Mouse (Mus musculus) layer of hippocampus, adult 9-11 months (tissue): ENCODE results near the gene Gtf3a.
"Not testable (repeated sequence)": the region's sequence is repeated elsewhere in the genome, so short reads cannot be mapped to it uniquely, and the experiment has no call there.

Source experiments
- DNase-seq: peaks from one replicate; pipeline ENCODE4 v3.0.0; 2022

The Gtf3a gene

DNA sequence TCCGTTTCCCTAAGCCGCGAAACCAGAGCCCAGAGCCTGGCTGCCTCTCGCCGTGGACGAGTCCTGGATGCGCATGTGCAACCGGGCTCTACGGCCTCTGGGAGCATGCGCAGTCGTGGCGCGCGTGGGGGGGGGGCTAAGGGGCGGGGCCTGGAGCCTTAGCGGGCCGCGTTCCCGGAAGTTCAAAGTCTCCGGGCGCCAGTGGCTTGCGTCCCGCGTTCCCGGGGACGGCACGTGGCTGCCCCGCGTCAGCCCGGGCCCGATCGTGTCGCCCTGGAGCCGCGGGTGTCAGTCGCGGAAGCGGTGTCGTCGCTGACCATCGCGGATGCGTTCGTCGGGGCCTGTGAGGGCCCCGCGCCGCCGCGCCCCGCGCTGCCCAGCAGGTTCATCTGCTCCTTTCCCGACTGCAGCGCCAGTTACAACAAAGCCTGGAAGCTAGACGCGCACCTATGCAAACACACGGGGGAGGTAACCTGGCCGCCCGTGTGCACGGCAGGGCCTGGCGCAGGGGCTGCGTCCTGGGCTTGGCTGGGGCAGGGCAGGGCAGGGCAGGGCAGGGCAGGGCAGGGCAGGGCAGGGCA lies at the start of gene Gtf3a:
Gene Gtf3a, plus strand, starts transcription at position 150 of the 581 bp plus-strand sequence.
- DNase-seq: peak; percentile 72

DNA sequence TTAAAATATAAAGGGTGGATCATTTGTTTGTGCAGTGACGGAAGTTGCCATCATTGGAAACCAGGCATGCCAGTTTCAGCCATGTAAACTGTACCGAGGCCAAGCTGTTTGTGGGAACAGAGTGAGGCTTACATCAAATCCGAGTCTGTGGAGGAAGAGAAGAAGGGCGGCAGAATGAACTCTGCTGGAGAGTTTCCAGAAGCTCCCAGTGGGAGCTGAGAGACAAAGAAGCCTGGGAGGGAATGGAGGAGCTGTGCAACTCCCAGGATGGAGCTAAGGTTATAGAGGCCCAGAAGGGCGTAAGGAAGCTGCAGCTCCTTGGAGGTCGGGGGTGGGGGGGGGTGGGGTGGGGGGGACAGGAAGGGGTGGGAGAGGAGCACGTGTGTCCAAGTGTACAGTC lies 48.1 kb upstream of the Gtf3a start:
- DNase-seq: no peak

DNA sequence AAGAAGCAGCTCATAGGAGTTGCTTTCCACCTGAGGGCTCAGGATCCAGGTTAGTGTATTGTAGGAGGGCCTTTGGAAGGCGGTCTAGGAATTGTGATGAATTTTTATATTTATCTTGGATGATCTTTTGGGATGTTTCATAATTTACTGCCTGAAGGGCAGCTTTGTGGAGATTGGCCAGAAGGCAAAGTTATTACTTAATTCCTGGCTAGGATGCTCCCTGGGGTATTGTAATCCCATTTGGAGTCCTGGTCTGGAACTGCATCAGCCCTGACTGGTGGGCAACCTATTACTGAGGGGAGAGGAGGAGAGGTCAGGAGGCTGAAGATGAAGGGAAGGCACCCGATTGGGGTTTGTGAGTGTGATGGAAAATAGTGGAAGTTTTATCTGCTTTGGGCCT lies 47.0 kb upstream of the Gtf3a start:
- DNase-seq: no peak

DNA sequence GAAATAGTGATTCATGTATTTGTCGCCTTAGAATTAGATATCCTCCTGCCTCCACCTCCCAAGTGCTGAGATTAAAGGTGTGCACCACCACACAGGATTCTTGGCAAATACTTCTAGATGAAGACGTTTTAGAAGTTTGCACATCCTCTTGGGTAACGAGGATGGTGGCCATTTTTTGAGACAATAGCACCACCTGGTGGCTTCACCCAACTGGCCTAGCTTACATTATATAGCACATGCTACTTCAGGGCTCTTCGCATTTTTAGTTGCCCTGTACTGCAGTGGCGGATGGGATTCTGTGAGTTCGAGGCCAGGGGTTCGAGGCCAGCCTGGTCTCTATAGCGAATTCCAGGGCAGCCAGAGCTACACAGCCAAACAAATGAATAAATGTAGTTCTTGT lies 44.1 kb upstream of the Gtf3a start:
- peak; percentile 55 for DNase-seq

DNA sequence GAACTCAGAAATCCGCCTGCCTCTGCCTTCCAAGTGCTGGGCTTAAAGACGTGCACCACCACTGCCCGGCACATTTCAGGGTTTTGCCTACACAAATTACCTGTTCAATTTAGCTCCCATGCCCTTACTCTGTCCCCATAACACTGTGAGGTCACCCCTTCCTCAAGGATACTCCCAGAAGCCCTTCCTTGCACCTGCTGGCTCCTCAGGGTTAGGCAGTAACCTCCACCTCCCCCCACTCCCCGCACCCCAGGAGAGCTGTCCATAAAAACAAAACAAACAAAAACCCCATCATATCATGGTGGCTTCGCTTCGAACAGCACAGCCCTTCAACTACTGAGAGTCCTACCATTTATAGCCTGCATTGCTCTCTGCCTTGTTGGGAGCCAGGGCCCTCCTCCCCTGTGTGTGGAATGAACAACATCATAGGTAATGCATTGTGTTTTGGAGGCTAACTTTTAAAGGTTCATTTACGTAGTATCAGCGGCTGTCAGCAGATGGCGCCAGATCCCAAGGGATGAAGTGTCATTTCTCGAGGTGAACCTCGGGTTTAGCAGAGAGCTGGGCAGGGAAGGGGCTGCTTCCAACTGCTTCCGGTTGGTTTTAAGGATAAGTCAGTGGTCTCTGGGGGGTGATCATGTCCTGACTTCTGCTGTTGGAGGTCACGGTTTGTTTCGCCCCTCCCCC lies 42.8 kb upstream of the Gtf3a start:
- peak; percentile 26 for DNase-seq

DNA sequence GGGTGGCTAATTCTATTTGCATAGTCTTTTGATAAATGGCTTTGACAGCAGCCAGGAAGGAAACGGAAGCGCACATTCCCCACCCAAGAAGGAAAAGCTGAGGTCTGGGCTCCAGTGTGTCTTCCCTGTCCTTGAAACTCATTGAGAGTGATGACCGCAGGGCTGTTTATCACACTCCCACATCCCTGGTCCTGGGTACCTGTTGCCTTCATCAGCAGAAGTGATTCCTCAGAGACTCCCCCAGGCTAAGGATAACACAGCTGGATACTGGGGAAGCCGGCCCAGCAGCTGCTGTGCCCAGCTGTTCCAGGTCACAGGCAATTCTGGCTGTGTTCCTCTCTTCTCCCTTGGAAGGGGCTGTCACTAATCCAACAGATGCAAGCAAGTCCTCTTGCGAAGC lies 40.9 kb upstream of the Gtf3a start:
- DNase-seq: no peak

DNA sequence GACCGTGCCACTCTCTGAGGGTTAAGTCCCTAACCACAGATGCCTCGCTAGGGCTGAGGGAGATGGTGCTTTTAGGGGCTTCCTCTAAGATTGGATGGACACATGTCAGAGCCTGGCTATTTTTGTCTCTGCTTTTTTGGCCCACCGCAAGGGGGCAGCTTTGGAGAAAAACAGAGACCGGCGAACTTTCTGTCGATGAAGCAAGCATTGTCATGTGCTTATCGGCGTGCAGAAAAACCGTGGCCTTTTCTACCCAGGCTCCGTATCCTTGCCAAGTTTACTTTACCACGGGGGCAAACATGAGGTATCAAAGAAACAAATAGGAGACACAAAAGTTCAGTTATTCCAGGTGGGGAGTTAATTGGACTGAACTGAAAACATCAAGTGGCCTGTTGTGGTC lies 39.8 kb upstream of the Gtf3a start:
- no peak for DNase-seq

DNA sequence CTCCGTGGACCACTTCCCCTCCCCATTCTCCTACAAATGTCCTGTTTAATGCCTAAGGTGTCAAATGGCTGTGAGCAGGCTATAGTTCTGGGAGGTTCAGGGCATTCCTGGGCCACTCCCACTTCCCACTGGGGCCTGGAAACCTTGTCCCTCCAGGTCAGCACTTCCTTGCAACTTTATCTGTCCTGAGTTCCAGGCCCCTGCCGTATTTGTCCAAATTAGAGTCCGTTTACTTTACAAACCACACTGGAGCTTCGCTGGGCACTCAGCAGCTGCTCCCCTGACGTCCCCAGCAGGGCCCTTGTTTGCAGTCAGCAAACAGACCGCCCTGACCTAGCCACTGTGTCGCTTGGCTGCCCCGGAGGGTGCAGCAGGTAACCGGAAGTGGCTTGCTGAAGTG lies 36.3 kb upstream of the Gtf3a start:
- no peak for DNase-seq

DNA sequence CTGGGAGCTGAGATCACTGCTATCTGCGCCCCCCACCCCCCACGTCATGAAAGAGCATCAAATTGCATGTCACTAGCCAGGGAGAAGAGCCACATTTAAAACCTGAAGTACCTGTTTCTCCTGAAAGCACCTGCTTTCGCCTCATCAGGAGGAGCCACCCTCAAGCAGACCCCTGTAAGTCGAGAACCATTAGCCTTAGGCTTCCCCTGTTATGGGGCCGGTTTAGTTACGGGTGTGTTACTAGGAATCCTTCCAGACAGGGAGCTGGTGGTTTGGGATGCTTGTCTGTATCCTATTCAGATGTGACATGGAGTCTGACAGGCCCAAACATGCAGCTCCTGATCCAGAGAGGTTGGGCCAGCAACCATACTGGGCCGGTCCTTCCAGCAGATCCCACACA lies 35.1 kb upstream of the Gtf3a start:
- DNase-seq: no peak

DNA sequence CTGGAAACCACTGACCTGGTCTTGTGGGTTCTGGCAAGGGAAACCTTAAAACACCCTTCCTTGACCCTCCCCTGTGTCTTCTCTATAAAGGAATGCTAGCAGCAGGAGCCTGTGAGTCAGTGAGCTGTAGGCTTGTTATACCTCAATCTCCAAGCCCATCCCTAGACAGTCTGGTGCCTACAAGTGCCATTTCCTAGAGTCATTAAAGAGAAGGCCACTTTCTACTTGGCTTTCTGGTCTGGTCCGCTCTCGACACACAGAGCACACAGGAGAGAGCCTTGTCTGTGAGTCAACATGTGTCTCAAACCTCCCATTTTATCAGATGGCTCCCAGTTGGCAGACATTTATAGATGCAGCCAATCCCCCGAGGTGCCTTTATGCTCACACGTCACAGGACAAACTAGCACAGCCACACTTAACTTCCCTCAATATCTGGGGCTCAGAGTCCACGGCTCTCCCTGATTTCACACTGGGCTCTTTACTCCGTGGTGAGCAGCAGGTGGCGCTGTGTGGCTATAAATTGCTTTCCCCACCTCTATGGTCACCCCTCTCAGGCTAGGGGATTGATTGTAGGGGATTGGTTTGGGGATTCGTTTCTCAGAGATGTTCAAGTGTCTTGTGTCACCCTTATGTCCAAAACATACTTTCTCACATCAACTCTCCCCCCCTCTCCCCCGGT lies 34.2 kb upstream of the Gtf3a start:
- no peak for DNase-seq

DNA sequence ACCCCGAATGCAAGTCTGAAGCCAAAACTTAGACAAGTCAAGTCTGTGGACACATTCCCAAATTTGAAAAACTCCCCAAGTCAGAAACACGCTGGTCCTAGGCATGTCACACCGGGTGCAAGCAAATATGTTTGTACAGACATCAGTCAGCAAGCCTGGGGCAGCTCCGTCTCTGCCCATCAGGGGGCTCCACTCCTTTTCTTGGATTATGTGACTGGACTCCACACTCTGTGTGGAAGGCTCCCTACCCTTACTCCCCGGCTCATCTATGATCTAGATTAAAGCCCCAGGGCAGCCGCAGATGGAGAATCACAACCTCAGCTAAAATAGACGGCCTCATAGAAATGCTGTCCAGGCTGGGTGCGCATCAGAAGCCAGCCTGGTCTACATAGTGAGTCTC lies 32.2 kb upstream of the Gtf3a start:
- DNase-seq: no peak

DNA sequence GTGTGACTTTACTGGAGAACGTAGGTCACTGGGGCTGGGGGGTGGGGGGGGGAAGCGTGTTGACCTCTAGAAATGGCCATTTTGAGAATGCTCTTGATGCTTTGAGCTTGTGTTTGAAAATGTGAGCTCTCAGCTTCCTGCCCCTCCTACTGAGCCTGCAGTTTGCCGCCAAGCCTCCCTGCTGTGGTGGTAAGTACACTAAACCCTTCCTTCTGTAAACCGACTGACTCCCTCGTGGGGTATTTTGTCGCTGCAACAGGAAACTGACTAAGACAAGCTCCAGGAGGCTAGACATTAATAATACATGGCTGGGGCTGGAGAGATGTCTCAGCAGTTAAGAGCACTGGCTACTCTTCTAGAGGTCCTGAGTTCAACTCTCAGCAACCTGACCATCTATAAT lies 31.7 kb upstream of the Gtf3a start:
- DNase-seq: no peak

DNA sequence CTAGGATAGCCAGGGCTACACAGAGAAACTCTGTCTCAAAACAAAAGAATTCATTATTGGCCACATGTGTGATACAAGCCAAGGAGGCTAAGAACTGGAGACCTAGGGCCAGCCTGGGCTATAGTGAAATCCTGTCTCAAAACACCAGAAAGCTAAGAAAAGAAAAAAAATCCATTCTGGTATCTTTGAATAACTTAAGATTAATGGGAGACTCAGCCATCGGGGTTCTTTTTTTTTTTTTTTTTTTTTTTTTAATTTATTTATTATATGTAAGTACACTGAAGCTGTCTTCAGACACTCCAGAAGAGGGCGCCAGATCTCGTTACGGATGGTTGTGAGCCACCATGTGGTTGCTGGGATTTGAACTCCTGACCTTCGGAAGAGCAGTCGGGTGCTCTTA lies 31.1 kb upstream of the Gtf3a start:
- DNase-seq: not testable (repeated sequence)

DNA sequence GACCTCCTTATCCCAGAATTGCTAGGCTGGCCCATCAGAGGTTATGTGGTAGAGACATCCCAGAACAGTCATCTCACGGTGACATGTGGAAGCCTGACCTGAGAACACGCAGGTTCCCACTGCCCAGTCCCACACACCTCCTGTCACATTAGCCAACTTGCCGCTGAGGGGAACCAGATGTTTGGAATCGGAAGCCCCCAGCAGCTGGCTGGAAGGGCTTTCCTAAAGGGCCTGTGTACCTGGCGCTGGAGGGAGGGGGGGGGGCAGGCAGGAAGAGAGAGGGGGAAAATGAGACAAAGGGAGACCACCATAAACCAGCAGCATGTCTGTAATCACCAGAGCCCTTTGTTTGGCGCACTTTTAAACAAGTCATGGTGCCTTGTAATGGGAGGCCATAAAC lies 28.6 kb upstream of the Gtf3a start:
- DNase-seq: no peak

DNA sequence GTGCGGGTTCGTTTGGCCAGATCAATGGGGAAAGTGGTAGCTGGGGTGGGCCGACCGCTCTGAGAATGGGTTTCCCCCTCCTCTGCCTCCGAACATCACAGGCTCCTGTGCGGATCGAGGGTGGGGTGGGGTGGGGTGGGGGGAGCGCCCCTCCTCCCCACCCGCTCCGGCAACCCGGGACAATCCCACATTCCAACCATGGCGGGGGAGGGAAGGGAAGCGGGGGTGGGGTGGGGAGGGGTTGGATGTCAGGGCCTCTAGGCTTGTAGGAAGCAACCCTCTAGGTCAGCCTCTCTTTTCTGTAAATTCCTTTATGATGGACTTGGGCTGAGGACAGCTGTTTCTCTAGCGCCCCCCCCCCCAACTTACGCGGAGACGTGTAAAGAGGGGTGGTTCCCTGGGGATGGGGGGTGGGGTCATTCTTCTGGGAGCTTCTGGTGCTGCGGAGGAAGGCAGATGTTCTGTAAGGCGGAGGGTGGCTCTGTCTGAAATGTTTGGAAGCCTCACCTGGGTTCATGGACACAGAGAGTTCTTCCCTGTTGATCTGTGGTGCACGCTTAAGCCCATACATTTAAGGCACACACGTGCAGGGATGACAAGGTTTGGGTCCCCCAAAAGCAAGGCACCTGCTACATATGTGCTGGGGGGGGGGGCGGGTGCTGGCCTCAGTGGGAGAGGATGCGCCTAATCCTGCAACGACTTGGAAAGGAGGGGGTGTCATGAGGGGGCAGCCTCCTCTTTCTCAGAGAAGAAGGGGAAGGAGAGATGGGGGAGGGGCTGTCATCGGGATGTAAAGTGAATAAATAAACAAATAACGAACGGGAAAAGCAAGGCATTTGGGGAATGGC lies 27.9 kb upstream of the Gtf3a start:
- DNase-seq: no peak

DNA sequence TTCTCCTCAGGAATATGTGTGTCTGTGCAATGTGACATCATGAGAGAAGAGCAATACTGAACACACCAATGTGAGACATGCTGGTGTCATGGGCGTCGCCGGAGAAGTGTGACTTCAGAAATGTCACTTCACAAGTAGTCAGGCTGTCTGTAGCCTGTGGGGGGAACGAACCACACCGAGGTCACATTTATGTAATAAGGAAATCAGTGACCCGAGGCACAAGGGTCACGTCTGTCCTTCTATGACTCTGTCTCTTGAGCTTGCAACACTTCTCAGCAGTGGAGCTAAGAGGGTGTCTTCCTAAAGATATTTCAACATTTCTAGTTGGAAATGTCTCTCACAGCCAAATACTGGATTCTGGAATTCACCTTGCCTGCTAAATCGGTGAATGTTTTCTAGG lies 27.2 kb upstream of the Gtf3a start:
- no peak for DNase-seq

DNA sequence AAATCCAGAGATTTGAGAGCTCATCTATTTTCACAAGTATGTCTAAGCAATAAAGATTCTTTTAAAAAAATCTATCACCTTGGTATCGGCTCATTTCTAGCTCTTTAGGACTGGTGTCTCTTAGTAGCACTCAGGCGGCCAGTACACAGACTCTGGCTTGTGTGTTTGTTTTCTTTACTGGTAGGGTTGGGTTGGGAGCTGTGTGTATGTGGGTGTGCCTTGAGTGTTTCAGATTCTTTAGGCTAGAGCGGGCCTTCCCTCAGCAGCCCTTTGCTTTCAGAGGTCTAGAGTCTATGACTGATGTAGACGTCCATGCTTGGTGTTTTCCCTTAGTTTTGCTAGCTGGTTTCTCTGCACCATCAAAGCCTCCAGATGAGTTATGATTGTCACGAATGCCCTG lies 24.9 kb upstream of the Gtf3a start:
- no peak for DNase-seq

DNA sequence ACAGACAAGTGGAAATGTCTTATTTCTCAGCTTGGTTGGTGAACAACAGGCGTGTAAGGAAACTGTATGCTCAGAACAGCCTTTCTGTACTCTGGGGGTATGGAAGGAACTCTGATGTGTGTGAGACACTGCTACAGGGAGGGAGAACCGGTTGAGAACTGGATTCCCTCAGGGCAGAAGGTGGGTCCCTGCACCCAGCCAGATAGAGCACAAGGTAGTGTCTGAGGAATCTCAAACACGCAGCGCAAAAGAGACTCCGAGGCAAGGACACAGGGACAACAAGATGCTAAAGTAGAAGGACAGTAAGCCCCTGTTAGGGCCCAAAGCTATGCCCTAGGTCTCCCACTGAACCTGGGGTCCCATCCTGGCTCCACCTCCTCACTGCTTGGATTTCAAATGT lies 21.8 kb upstream of the Gtf3a start:
- no peak for DNase-seq

DNA sequence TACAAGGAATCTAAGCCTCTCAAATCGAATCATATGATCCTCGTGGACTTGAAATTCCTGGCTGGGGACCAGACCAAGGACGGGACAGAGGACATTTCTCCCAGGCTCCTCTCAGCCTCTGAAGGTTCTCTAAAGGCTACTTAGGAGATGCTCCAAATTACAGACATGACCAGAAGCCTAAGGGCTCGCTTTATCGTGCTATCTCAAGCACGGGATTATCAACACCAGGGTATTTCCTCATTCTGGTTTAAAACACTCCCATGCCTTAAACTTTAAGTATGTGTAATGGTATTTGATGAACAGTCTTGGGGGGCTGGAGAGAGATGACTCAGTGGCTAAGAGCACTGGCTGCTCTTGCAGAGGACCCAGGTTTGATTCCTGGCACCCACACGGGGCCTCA lies 17.0 kb upstream of the Gtf3a start:
- no peak for DNase-seq

DNA sequence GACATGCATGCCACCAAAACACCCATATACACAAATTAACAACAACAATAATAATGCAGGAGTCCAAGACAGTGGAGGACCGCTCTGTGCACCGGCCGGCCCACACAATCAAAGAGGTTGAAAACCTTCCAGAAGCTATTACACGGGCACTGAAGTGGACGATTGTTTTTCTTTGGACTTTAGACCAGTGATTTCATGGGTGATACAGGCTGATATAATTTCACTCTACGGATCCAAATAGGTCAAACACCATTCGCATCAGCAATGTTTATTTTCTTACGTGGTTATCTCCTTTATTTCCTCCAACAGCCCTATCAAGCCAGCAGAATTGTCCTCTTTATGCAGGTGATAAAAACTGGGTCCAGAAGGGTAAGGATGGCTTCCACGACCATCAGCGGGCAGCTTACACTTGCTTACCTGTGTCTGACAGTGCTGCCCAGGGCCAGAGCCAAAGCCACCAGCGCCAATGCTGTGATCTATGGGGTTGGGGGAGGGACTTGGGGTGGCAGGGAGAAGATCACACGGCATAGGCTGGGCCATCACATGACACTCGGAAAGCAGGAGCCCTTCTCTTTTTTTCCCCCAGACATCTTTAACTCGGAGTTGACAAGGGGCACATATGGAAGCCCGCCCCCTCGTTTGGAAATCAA lies 16.4 kb upstream of the Gtf3a start:
- no peak for DNase-seq

DNA sequence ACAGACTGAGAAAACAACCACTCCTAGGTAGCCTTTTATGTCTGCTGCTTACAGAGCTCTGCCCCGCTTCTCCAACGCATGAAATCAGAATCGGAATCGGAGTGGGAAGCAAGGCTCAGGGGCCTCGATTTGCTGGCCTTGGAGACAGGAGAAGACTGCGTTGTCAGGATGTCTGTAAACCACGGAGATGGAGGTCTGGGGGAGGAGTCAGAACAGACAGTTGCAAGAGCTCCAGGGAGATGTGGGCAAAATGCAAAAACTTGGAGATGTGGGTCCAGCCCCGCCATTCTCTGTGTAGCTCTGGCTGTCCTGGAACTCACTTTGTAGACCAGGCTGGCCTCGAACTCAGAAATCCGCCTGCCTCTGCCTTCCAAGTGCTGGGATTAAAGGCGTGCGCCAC lies 15.0 kb upstream of the Gtf3a start:
- no peak for DNase-seq

DNA sequence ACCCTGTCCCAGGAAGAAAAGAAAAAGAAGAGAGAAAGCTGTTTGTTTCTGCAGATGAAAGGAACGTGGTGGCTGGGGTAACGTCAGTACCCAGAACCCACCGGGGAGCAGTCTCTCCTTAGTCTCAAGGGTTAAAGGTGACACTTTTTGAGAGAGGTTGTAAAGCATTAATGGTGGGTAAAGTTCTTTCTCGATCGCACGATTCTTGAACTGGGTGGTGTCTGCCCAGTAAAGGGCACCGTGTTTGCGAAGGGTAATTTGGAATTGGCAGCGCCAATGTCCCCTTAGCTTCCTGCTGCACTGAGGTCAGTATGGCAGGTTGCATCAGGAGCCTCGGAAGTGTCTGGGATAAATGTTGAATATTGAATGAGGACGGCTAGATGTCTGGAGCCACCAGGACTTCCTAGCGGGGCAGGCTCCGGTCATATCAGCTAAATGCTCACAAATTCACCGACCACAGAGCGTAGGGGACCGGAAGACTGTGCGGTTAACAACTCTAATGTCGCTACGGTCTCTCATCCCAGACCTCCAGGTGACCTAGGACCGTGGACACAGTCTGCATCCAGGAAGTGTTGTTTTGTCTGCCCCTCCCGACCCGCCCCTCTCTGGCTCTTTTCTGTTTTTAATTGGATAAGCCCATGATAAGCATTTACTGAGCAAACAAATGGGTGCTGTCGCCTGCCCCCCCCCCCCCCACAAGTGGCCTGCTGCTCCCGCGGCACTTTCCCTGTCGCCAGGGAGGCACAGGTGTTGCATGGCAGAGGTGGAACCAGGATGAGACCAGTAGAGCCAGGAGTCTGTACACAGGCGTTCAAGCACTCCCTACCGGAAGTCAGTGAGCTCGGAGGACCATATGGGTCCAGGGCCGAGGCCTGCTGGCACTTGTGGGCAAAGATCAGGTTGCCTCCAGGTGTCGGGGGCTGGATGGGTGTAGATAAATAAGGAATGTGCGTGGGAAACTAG lies 10.6 kb upstream of the Gtf3a start:
- no peak for DNase-seq
